Comparison of ENCODE assay signal across 10 mouse cellular contexts in the genomic region with DNA sequence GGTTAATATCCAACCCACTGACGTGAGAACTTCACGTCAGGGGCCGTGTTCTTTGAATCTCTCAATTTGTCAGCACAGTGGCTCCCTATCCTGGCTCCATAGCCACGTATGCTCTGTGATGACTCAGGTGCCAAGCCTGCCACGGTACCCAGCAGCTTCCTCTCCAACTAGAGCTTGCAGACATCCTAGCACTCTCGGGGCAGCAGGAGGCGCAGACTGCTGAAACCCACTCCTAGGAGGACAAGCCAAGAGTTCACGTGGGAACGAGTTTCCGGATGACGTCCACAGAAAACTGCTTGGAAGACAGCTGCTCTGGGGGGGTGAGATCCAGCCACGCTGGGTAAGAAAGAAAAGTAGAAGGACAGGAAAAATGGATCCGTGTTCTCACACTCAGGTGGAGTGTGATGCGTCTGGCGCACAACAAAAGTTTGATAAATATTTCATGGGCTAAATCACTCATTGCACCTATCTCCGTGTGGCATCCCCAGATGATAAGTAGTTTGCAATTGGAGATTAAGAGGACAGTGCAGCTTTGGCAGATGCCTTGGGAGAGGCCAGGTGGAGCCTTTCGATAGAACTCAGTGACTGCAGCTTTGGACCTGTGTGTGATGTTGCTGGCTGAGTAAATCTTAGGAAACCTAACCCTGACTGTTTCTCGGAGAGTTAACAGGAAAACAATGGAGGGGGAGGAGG. TPM values are rescaled to one million over a fixed set of nuclear protein-coding genes. Genes with fewer than 3 reads are reported as not detected.
DNase-seq lines count a peak whose midpoint lies in the region; ATAC-seq and TF ChIP-seq lines count a peak whose summit lies in the region.
"Had no signal": no experiment of that assay in that cellular context is flagged by ENCODE, and none has a peak within 500 bp of the region (broad histone marks: within the 10 kb centered on the region; RNA-seq: fewer than 3 reads in every experiment).

No protein-coding gene starts in this region.

- H3K9me3 ChIP-seq in kidney, embryonic 15.5 days (replicated peaks) = no peaks in the 10 kb centered on the region
- no peaks in the 10 kb centered on the region for H3K9me3 ChIP-seq in midbrain, embryonic 11.5 days (ENCODE audit: control insufficient read depth, low read length)
- H3K9me3 ChIP-seq: lung, embryonic 15.5 days had no signal

- no peak; the same call in 1 of the 2 replicates for TF ChIP-seq CTCF in embryonic fibroblast, embryonic 13.5 days (IDR thresholded peaks at IDR 0.05; ENCODE audit: borderline replicate concordance, insufficient read depth, low read length)

- no peaks in the 10 kb centered on the region for H3K36me3 ChIP-seq in kidney, embryonic 15.5 days
- H3K36me3 ChIP-seq in midbrain, embryonic 11.5 days (ENCODE audit: control insufficient read depth, insufficient read depth, low read length) = no peaks in the 10 kb centered on the region
- H3K36me3 ChIP-seq: lung, embryonic 15.5 days had no signal

- 38% methylated on average over 18 of the region's 18 CpGs for WGBS in kidney, embryonic 15.5 days
- WGBS in midbrain, embryonic 11.5 days = 77% methylated on average over 18 of the region's 18 CpGs

- no peak for TF ChIP-seq POLR2A in embryonic fibroblast, embryonic 13.5 days (IDR thresholded peaks at IDR 0.05; ENCODE audit: low read depth, low read length)

- no peaks in the 10 kb centered on the region; the same call in 1 of the 2 replicates for H3K4me1 ChIP-seq in embryonic fibroblast, embryonic 13.5 days (ENCODE audit: control insufficient read depth, insufficient read depth, low read length)
- peaks cover 52% of the 10 kb centered on the region for H3K4me1 ChIP-seq in kidney, embryonic 15.5 days
- H3K4me1 ChIP-seq in midbrain, embryonic 11.5 days (ENCODE audit: control insufficient read depth, insufficient read depth, low read length) = no peaks in the 10 kb centered on the region
- H3K4me1 ChIP-seq: lung, embryonic 15.5 days had no signal

- DNase-seq in layer of hippocampus, adult 18-20 months (ENCODE audit: low spot score in 2 of 2) = peak; percentile 42 to 51
- no peak for DNase-seq in layer of hippocampus, postnatal 25 days (ENCODE audit: extremely low spot score in 1 of 2, low spot score in 1 of 2)
- DNase-seq in right cerebral cortex, postnatal 14 days = peak; percentile 29
- no peak for DNase-seq in testis, postnatal 14 days (ENCODE audit: low spot score)
- no peak for DNase-seq in midbrain, embryonic 11.5 days (ENCODE audit: low spot score, missing footprints)
- no peak for DNase-seq in thymus, postnatal 0 days (ENCODE audit: low spot score)

- no peak overlapping the region for H3K9ac ChIP-seq in kidney, embryonic 15.5 days
- no peak overlapping the region for H3K9ac ChIP-seq in midbrain, embryonic 11.5 days (ENCODE audit: low read length)
- H3K9ac ChIP-seq: lung, embryonic 15.5 days had no signal

- H3K4me2 ChIP-seq in kidney, embryonic 15.5 days = peak overlapping the region; percentile 33
- H3K4me2 ChIP-seq in midbrain, embryonic 11.5 days = no peak overlapping the region
- H3K4me2 ChIP-seq: lung, embryonic 15.5 days had no signal

- peak; percentile 53; the same call in 1 of the 2 replicates for ATAC-seq in kidney, embryonic 15.5 days (replicated peaks; ENCODE audit: low FRiP score)
- no peak for ATAC-seq in midbrain, embryonic 11.5 days (ENCODE audit: low FRiP score)

- no peaks in the 10 kb centered on the region for H3K27me3 ChIP-seq in kidney, embryonic 15.5 days
- no peaks in the 10 kb centered on the region for H3K27me3 ChIP-seq in midbrain, embryonic 11.5 days (ENCODE audit: control insufficient read depth, insufficient read depth, low read length)
- H3K27me3 ChIP-seq: lung, embryonic 15.5 days had no signal

- peak overlapping the region; percentile 15; the same call in 1 of the 2 replicates for H3K27ac ChIP-seq in embryonic fibroblast, embryonic 13.5 days (ENCODE audit: insufficient read depth, low read length)
- H3K27ac ChIP-seq in kidney, embryonic 15.5 days = peak overlapping the region; percentile 80
- no peak overlapping the region for H3K27ac ChIP-seq in midbrain, embryonic 11.5 days (ENCODE audit: low read depth, low read length)
- H3K27ac ChIP-seq: lung, embryonic 15.5 days had no signal

- H3K4me3 ChIP-seq in embryonic fibroblast, embryonic 13.5 days (ENCODE audit: insufficient read depth, low read length) = no peak overlapping the region
- H3K4me3 ChIP-seq in kidney, embryonic 15.5 days (replicated peaks) = no peak overlapping the region
- no peak overlapping the region for H3K4me3 ChIP-seq in midbrain, embryonic 11.5 days (ENCODE audit: low read depth, low read length)
- H3K4me3 ChIP-seq: lung, embryonic 15.5 days had no signal

RNA-seq across cellular contexts. Expression of a gene that starts 31.6 kb away (rescaled TPM):
- 10 to 100 TPM; 23.1 to 25.4 TPM for total RNA-seq in layer of hippocampus, adult 18-20 months (2021)
- 10 to 100 TPM; 27.2 to 30.0 TPM for total RNA-seq in layer of hippocampus, postnatal 25 days (2021)
- polyA plus RNA-seq in embryonic fibroblast, embryonic 13.5 days (2011; ENCODE audit: insufficient read length, low read depth, missing spikeins) = 32.3 and 61.2 TPM in 2 replicates
- 26.7 and 29.9 TPM in 2 replicates for polyA plus RNA-seq in kidney, embryonic 15.5 days (2015; fragmentation: Nextera tagmentation; extraction: Ambion mirVana)
- 26.2 and 29.7 TPM in 2 replicates for polyA plus RNA-seq in midbrain, embryonic 11.5 days (2014; fragmentation: Nextera tagmentation; extraction: Ambion mirVana)
- polyA plus RNA-seq in thymus, postnatal 0 days (2015; fragmentation: Nextera tagmentation; extraction: Ambion mirVana) = 0.74 and 0.75 TPM in 2 replicates

RNA-seq across cellular contexts. Expression of a gene that starts 46.9 kb away (rescaled TPM):
- total RNA-seq in layer of hippocampus, adult 18-20 months (2021) = not detected
- total RNA-seq in layer of hippocampus, postnatal 25 days (2021) = not detected
- polyA plus RNA-seq in embryonic fibroblast, embryonic 13.5 days (2011; ENCODE audit: insufficient read length, low read depth, missing spikeins) = not detected in 2 replicates
- polyA plus RNA-seq in kidney, embryonic 15.5 days (2015; fragmentation: Nextera tagmentation; extraction: Ambion mirVana) = not detected in 2 replicates
- not detected in 2 replicates for polyA plus RNA-seq in midbrain, embryonic 11.5 days (2014; fragmentation: Nextera tagmentation; extraction: Ambion mirVana)
- not detected in 2 replicates for polyA plus RNA-seq in thymus, postnatal 0 days (2015; fragmentation: Nextera tagmentation; extraction: Ambion mirVana)
- polyA plus RNA-seq: lung, embryonic 15.5 days; testis, adult 2 months had no signal

Comparison
In these comparisons a context has a peak if more than half of its experiments do, and no peak if none do; other contexts are left out.
1. DNase-seq: peak in layer of hippocampus, adult 18-20 months (2 of 2) and right cerebral cortex, postnatal 14 days (single experiment); none in layer of hippocampus, postnatal 25 days (0 of 2), testis, postnatal 14 days (single experiment), midbrain, embryonic 11.5 days (single experiment) and thymus, postnatal 0 days (single experiment).
2. RNA of a gene that starts 31.6 kb away (polyA plus RNA-seq): 32.3 to 61.2 TPM in embryonic fibroblast, embryonic 13.5 days, 26.7 to 29.9 TPM in kidney, embryonic 15.5 days and 26.2 to 29.7 TPM in midbrain, embryonic 11.5 days; 0.74 to 0.75 TPM in thymus, postnatal 0 days; every median in the first group is over 10 times any median in the second.